Mouse (Mus musculus): ENCODE measurements at regions not wholly inside any gene's neighbourhood (a gene's known extent, or its start where the extent isn't known, plus 50 kb on each side); places are given as distances from the start of the nearest gene placed in this dataset.

DNA sequence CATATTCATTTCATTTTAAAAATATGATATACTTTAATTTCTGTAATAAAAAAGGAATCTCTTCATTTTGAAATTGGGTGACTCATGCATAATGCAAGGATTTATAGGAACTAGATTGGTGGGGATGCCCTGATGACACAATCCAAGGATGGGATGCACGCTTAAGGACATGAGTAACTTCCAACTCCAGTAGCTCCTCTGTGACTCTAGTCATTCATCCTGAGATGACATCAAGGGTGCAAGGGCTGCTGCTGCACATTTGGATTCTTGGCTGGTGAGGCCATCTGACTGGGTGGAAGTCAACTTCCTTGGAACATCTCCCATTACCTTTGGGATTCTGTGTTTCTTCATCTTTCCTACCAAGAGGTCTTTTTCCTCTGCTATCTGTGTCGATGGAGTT, 114.4 kb upstream of the Ngf start:
- TF ChIP-seq HCFC1 (IDR thresholded peaks at IDR 0.05; ENCODE audit: borderline replicate concordance, insufficient read depth, low read length): no peak
- TF ChIP-seq ZNF384 (IDR thresholded peaks at IDR 0.05; ENCODE audit: low read depth, low read length): no peak
- TF ChIP-seq CHD2 (IDR thresholded peaks at IDR 0.05; ENCODE audit: low read depth, low read length): no peak
- TF ChIP-seq ZC3H11A (IDR thresholded peaks at IDR 0.05; ENCODE audit: borderline replicate concordance, low read depth, low read length): no peak

Data from ES-E14 (cell line).